In the genomic region with DNA sequence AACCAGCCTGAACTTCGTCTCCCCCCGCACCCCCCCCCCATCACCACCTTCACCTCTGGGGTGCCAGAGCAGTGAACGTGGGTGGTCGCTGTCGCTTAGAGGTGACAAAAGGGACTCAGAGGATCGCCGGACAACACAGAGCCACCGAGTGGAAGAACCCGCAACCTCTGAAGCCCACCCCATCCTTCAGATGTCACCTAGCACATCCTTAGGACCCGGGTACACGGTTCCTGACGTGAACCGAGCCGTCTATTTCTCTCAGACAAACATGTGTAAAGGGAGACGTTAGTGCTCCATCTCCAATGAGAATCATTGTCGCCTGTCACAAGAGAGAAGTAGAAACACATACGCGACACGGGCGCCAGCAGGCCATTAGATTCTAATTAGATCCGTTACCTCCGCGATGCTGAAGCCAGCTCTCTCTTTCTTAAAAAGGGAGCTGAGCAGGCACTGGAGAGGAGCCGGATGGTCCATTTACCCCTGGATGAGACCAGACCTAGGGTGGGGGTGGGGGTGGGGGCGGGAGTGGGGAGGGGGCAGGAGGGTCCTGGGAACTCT, we compare ENCODE assay signal across 11 mouse cellular contexts. TPM values are rescaled to one million over a fixed set of nuclear protein-coding genes. Genes with fewer than 3 reads are reported as not detected.
DNase-seq lines count a peak whose midpoint lies in the region; ATAC-seq and TF ChIP-seq lines count a peak whose summit lies in the region.
"Had no signal": no experiment of that assay in that cellular context is flagged by ENCODE, and none has a peak within 500 bp of the region (broad histone marks: within the 10 kb centered on the region; RNA-seq: fewer than 3 reads in every experiment).

No protein-coding gene starts in this region.

- intact Hi-C loops in gastrocnemius, postnatal 14 days (cut with DNase I; ENCODE audit: low total_unique reads) = no loop called here

- DNase-seq in heart, postnatal 4 days = no peak
- peak; percentile 54 for DNase-seq in forebrain, embryonic 11.5 days (ENCODE audit: low spot score)
- DNase-seq in midbrain, postnatal 0 days (ENCODE audit: low spot score) = peak; percentile 58
- DNase-seq in gastrocnemius, postnatal 14 days = no peak
- no peak for DNase-seq in cerebellum, postnatal 4 days (ENCODE audit: low spot score in 2 of 2)
- DNase-seq in kidney, postnatal 4 days = no peak

- H3K4me3 ChIP-seq in heart, embryonic 13.5 days = no peak overlapping the region
- H3K4me3 ChIP-seq in forebrain, embryonic 11.5 days (ENCODE audit: low read depth, low read length) = no peak overlapping the region
- H3K4me3 ChIP-seq in intestine, embryonic 15.5 days (replicated peaks) = no peak overlapping the region
- no peak overlapping the region for H3K4me3 ChIP-seq in midbrain, postnatal 0 days (ENCODE audit: low read depth, low read length)
- H3K4me3 ChIP-seq: erythroblast, embryonic 14.5 days; liver, embryonic 15.5 days had no signal

- whole genome bisulfite sequencing in heart, embryonic 13.5 days = 32% methylated on average over 25 of the region's 25 CpGs
- WGBS in forebrain, embryonic 11.5 days = 7% methylated on average over 25 of the region's 25 CpGs
- 23% methylated on average over 25 of the region's 25 CpGs for whole genome bisulfite sequencing in intestine, embryonic 15.5 days
- WGBS in midbrain, postnatal 0 days = 11% methylated on average over 25 of the region's 25 CpGs

- peaks cover 41% of the 10 kb centered on the region for H3K4me1 ChIP-seq in heart, embryonic 13.5 days
- H3K4me1 ChIP-seq in forebrain, embryonic 11.5 days (replicated peaks; ENCODE audit: control insufficient read depth, insufficient read depth, low read length) = peaks cover 19% of the 10 kb centered on the region
- peaks cover 25% of the 10 kb centered on the region for H3K4me1 ChIP-seq in intestine, embryonic 15.5 days (replicated peaks)
- H3K4me1 ChIP-seq in midbrain, postnatal 0 days (ENCODE audit: insufficient read depth, low read length) = peaks cover 19% of the 10 kb centered on the region
- H3K4me1 ChIP-seq: liver, embryonic 15.5 days had no signal

- H3K4me2 ChIP-seq in heart, embryonic 13.5 days = no peak overlapping the region
- H3K4me2 ChIP-seq in forebrain, embryonic 11.5 days (ENCODE audit: low read depth, low read length, severe bottlenecking) = peak overlapping the region; percentile 31; the same call in 1 of the 2 replicates
- 0 out of 2 replicates have a peak overlapping the region, but pooled peaks have one; percentile 51 for H3K4me2 ChIP-seq in intestine, embryonic 15.5 days (replicated peaks)
- H3K4me2 ChIP-seq in midbrain, postnatal 0 days (ENCODE audit: low read depth, low read length, poor library complexity, severe bottlenecking) = no peak overlapping the region
- H3K4me2 ChIP-seq: liver, embryonic 15.5 days had no signal

- H3K27me3 ChIP-seq in heart, embryonic 13.5 days (replicated peaks) = peaks cover 18% of the 10 kb centered on the region; the same call in 1 of the 2 replicates
- no peaks in the 10 kb centered on the region for H3K27me3 ChIP-seq in forebrain, embryonic 11.5 days (ENCODE audit: control insufficient read depth, insufficient read depth, low read length)
- H3K27me3 ChIP-seq in intestine, embryonic 15.5 days (replicated peaks) = no peaks in the 10 kb centered on the region
- no peaks in the 10 kb centered on the region for H3K27me3 ChIP-seq in midbrain, postnatal 0 days (ENCODE audit: insufficient read depth, low read length)
- H3K27me3 ChIP-seq: liver, embryonic 15.5 days had no signal

- H3K36me3 ChIP-seq in heart, embryonic 13.5 days = peaks cover 40% of the 10 kb centered on the region
- no peaks in the 10 kb centered on the region for H3K36me3 ChIP-seq in forebrain, embryonic 11.5 days (ENCODE audit: control insufficient read depth, insufficient read depth, low read length)
- no peaks in the 10 kb centered on the region for H3K36me3 ChIP-seq in intestine, embryonic 15.5 days
- no peaks in the 10 kb centered on the region for H3K36me3 ChIP-seq in midbrain, postnatal 0 days (ENCODE audit: insufficient read depth, low read length)
- H3K36me3 ChIP-seq: liver, embryonic 15.5 days had no signal

- 0 out of 2 replicates have a peak overlapping the region, but pooled peaks have one; percentile 24 for H3K9ac ChIP-seq in heart, embryonic 13.5 days
- no peak overlapping the region for H3K9ac ChIP-seq in forebrain, embryonic 11.5 days (ENCODE audit: low read length)
- H3K9ac ChIP-seq in intestine, embryonic 15.5 days = no peak overlapping the region
- H3K9ac ChIP-seq in midbrain, postnatal 0 days (replicated peaks; ENCODE audit: low read length, poor library complexity, severe bottlenecking) = 0 out of 2 replicates have a peak overlapping the region, but pooled peaks have one; percentile 8
- H3K9ac ChIP-seq: liver, embryonic 15.5 days had no signal

- TF ChIP-seq CTCF in midbrain, postnatal 0 days (IDR thresholded peaks at IDR 0.05) = no peak

- ATAC-seq in heart, embryonic 13.5 days (ENCODE audit: extremely low read depth, insufficient number of reproducible peaks, low FRiP score, low TSS enrichment) = no peak
- ATAC-seq in forebrain, embryonic 11.5 days (replicated peaks; ENCODE audit: low FRiP score) = 0 out of 2 replicates have a peak, but pooled peaks have one; percentile 3
- ATAC-seq in intestine, embryonic 15.5 days = no peak
- ATAC-seq in midbrain, postnatal 0 days (ENCODE audit: low FRiP score) = no peak

- no peaks in the 10 kb centered on the region for H3K9me3 ChIP-seq in heart, embryonic 13.5 days
- H3K9me3 ChIP-seq in forebrain, embryonic 11.5 days (ENCODE audit: control insufficient read depth, low read length) = no peaks in the 10 kb centered on the region
- no peaks in the 10 kb centered on the region for H3K9me3 ChIP-seq in intestine, embryonic 15.5 days
- H3K9me3 ChIP-seq in midbrain, postnatal 0 days (ENCODE audit: low read length) = no peaks in the 10 kb centered on the region
- H3K9me3 ChIP-seq: liver, embryonic 15.5 days had no signal

- no peak overlapping the region for H3K27ac ChIP-seq in heart, embryonic 13.5 days (replicated peaks)
- no peak overlapping the region for H3K27ac ChIP-seq in forebrain, embryonic 11.5 days (ENCODE audit: low read depth, low read length)
- H3K27ac ChIP-seq in intestine, embryonic 15.5 days = no peak overlapping the region
- H3K27ac ChIP-seq in midbrain, postnatal 0 days (ENCODE audit: low read depth, low read length) = no peak overlapping the region
- H3K27ac ChIP-seq: liver, embryonic 15.5 days had no signal

RNA-seq across cellular contexts. Expression of a gene that starts 48.1 kb away (rescaled TPM):
- 17.1 and 17.7 TPM in 2 replicates for polyA plus RNA-seq in heart, embryonic 13.5 days (2015; fragmentation: Nextera tagmentation; extraction: Ambion mirVana)
- total RNA-seq in heart, postnatal 4 days (2021) = 100 to 1,000 TPM; 194 to 208 TPM
- polyA plus RNA-seq in forebrain, embryonic 11.5 days (2014; fragmentation: Nextera tagmentation; extraction: Ambion mirVana) = 0.28 and 0.36 TPM in 2 replicates
- polyA plus RNA-seq in intestine, embryonic 15.5 days (2015; fragmentation: Nextera tagmentation; extraction: Ambion mirVana) = 0.39 and 0.40 TPM in 2 replicates
- 1.1 and 1.9 TPM in 2 replicates for total RNA-seq in midbrain, postnatal 0 days (2014; rRNA removed)
- 1.3 and 1.7 TPM in 2 replicates for polyA plus RNA-seq in midbrain, postnatal 0 days (2015; fragmentation: Nextera tagmentation; extraction: Ambion mirVana)
- 100 to 1,000 TPM; 409 to 424 TPM for total RNA-seq in gastrocnemius, postnatal 14 days (2021)
- total RNA-seq: hematopoietic stem cell, adult 5-6 weeks had no signal
- polyA plus RNA-seq: erythroblast, embryonic 14.5 days had no signal

Comparison
In these comparisons a context has a peak if more than half of its experiments do, and no peak if none do; other contexts are left out.
1. H3K4me2 ChIP-seq: peak in forebrain, embryonic 11.5 days (single experiment) and intestine, embryonic 15.5 days (single experiment); none in heart, embryonic 13.5 days (single experiment) and midbrain, postnatal 0 days (single experiment).
2. H3K9ac ChIP-seq: peak in heart, embryonic 13.5 days (single experiment) and midbrain, postnatal 0 days (single experiment); none in forebrain, embryonic 11.5 days (single experiment) and intestine, embryonic 15.5 days (single experiment).
3. DNase-seq: peak in forebrain, embryonic 11.5 days (single experiment) and midbrain, postnatal 0 days (single experiment); none in heart, postnatal 4 days (single experiment), gastrocnemius, postnatal 14 days (single experiment), cerebellum, postnatal 4 days (0 of 2) and kidney, postnatal 4 days (0 of 2).